Mouse (Mus musculus): ENCODE data around the gene Strn3.

Gene Strn3

GRCm38 (mm10) chr12:51691845-51692632 is at the start of gene Strn3:
TSS of gene Strn3 (minus strand) at chr12:51691897.
- peak; percentile 96 for DNase-seq (ENCODE audit: low read depth, low spot score)

GRCm38 (mm10) chr12:51736807-51737206 is 45.1 kb upstream of the Strn3 start:
- DNase-seq (ENCODE audit: low read depth, low spot score): no peak

- peak; percentile 45 for DNase-seq (ENCODE audit: low read depth, low spot score)
Observed at GRCm38 (mm10) chr12:51736381-51736780, 44.7 kb upstream of the Strn3 start.

- no peak for DNase-seq (ENCODE audit: low read depth, low spot score)
Observed at GRCm38 (mm10) chr12:51735840-51736271, 44.2 kb upstream of the Strn3 start.

- DNase-seq (ENCODE audit: low read depth, low spot score): no peak
Observed at GRCm38 (mm10) chr12:51734605-51735211, 43.0 kb upstream of the Strn3 start.

- DNase-seq (ENCODE audit: low read depth, low spot score): no peak
Observed at GRCm38 (mm10) chr12:51729827-51730226, 38.1 kb upstream of the Strn3 start.

GRCm38 (mm10) chr12:51729058-51729457 is 37.4 kb upstream of the Strn3 start:
- no peak for DNase-seq (ENCODE audit: low read depth, low spot score)

GRCm38 (mm10) chr12:51721836-51722235 is 30.1 kb upstream of the Strn3 start:
- DNase-seq (ENCODE audit: low read depth, low spot score): no peak

GRCm38 (mm10) chr12:51718617-51719016 is 26.9 kb upstream of the Strn3 start:
- DNase-seq (ENCODE audit: low read depth, low spot score): no peak

GRCm38 (mm10) chr12:51712685-51713084 is 21.0 kb upstream of the Strn3 start:
- DNase-seq (ENCODE audit: low read depth, low spot score): no peak

GRCm38 (mm10) chr12:51710154-51710553 is 18.5 kb upstream of the Strn3 start:
- no peak for DNase-seq (ENCODE audit: low read depth, low spot score)

- no peak for DNase-seq (ENCODE audit: low read depth, low spot score)
Observed at GRCm38 (mm10) chr12:51709741-51710140, 18.0 kb upstream of the Strn3 start.

GRCm38 (mm10) chr12:51708941-51709686 is 17.4 kb upstream of the Strn3 start:
- peak; percentile 71 for DNase-seq (ENCODE audit: low read depth, low spot score)

GRCm38 (mm10) chr12:51706673-51707235 is 15.1 kb upstream of the Strn3 start:
- DNase-seq (ENCODE audit: low read depth, low spot score): peak; percentile 71

GRCm38 (mm10) chr12:51705778-51706177 is 14.1 kb upstream of the Strn3 start:
- DNase-seq (ENCODE audit: low read depth, low spot score): peak; percentile 38

- DNase-seq (ENCODE audit: low read depth, low spot score): no peak
Observed at GRCm38 (mm10) chr12:51704572-51704971, 12.9 kb upstream of the Strn3 start.

- peak; percentile 56 for DNase-seq (ENCODE audit: low read depth, low spot score)
Observed at GRCm38 (mm10) chr12:51703859-51704258, 12.2 kb upstream of the Strn3 start.

GRCm38 (mm10) chr12:51701723-51702122 is 10.0 kb upstream of the Strn3 start:
- peak; percentile 73 for DNase-seq (ENCODE audit: low read depth, low spot score)

- DNase-seq (ENCODE audit: low read depth, low spot score): peak; percentile 36
Observed at GRCm38 (mm10) chr12:51699623-51700393, 8.1 kb upstream of the Strn3 start.

GRCm38 (mm10) chr12:51696157-51696556 is 4.5 kb upstream of the Strn3 start:
- no peak for DNase-seq (ENCODE audit: low read depth, low spot score)

- DNase-seq (ENCODE audit: low read depth, low spot score): no peak
Observed at GRCm38 (mm10) chr12:51694966-51695365, 3.3 kb upstream of the Strn3 start.

Measured in ES-CJ7 (cell line).